Mouse (Mus musculus) ES-Bruce4 (cell line): ENCODE results near the gene Tmub1.

ENCODE experiments used
- CTCF ChIP-seq: IDR thresholded peaks from one replicate; pipeline ENCODE4 v1.8.1; 2011; ENCODE audit warnings: low read depth, low read length
- POLR2A ChIP-seq: IDR thresholded peaks from one replicate; pipeline ENCODE4 v1.8.1; 2011; ENCODE audit warnings: low read length; ENCODE audit not compliant: insufficient read depth

DNA sequence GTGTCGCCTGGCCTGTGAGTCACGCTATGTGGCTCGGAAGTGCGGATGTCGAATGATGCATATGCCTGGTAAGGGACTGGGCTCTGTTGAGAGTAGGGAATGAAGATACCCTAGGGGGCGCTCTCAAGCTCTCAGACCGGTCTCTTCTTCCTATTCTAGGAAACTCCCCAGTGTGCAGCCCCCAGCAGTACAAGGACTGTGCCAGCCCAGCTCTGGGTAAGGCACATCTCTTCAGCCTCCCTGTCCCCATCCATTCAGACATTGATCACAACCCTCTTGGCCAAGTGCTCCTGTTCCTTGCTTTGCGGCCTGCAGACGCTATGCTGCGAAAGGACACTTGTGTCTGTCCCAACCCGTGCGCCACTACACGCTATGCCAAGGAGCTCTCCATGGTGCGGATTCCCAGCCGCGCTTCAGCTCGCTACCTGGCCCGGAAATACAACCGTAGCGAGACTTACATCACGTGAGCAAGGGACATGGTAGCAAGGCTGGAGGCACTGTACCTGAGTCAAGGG, 31.4 kb downstream of the Tmub1 start:
- TF ChIP-seq POLR2A (no peak), CTCF (peak; percentile 56)
